ENCODE assay signal across 8 mouse cellular contexts in genomic region chr4:24899146-24899545, GRCm38 (mm10). TPM values are rescaled to one million over a fixed set of nuclear protein-coding genes. Genes with fewer than 3 reads are reported as not detected.
A peak's percentile ranks its signal among the peaks of the same experiment; 100 is the strongest.
DNase-seq lines count a peak whose midpoint lies in the region; ATAC-seq and TF ChIP-seq lines count a peak whose summit lies in the region.

No protein-coding gene starts in this region.

- no peaks in the 10 kb centered on the region for H3K27me3 ChIP-seq in heart, embryonic 14.5 days (ENCODE audit: control insufficient read depth, insufficient read depth, low read length)
- H3K27me3 ChIP-seq in MEL (ENCODE audit: control insufficient read depth in 1 of 2, insufficient read depth in 2 of 2, low read length in 2 of 2) = no peaks in the 10 kb centered on the region
- H3K27me3 ChIP-seq in hindbrain, embryonic 10.5 days (ENCODE audit: insufficient read depth, poor library complexity, severe bottlenecking) = no peaks in the 10 kb centered on the region

- peaks cover 2 to 5% of the 10 kb centered on the region in 2 experiments; a peak in 2 of 4 replicates for H3K4me1 ChIP-seq in heart, embryonic 14.5 days (ENCODE audit: control insufficient read depth in 2 of 2, insufficient read depth in 2 of 2, low read length in 2 of 2)
- peaks cover 2 to 5% of the 10 kb centered on the region in 2 experiments for H3K4me1 ChIP-seq in MEL (ENCODE audit: control insufficient read depth in 1 of 2, insufficient read depth in 2 of 2, low read length in 2 of 2)
- peaks cover 10% of the 10 kb centered on the region for H3K4me1 ChIP-seq in hindbrain, embryonic 10.5 days (replicated peaks)

- TF ChIP-seq CTCF in MEL (IDR thresholded peaks at IDR 0.05 in 2 of 3, conservative IDR thresholded peaks at IDR 0.05 in 1 of 3; ENCODE audit: control insufficient read depth in 1 of 3, insufficient read depth in 1 of 3, low read depth in 2 of 3, low read length in 3 of 3, poor library complexity in 1 of 3, severe bottlenecking in 1 of 3) = no peak

- H3K79me2 ChIP-seq in MEL (ENCODE audit: control insufficient read depth, insufficient read depth, low read length, poor library complexity) = peaks cover 18% of the 10 kb centered on the region

- no peak for ATAC-seq in heart, embryonic 14.5 days (ENCODE audit: insufficient number of reproducible peaks, insufficient read depth, low FRiP score, low read depth)

- no peak for TF ChIP-seq POLR2A in MEL (IDR thresholded peaks at IDR 0.05; ENCODE audit: control insufficient read depth in 1 of 2, insufficient read depth in 1 of 2, low read depth in 1 of 2, low read length in 2 of 2, poor library complexity in 1 of 2)

- no peak for DNase-seq in heart, adult 18-20 months
- peak; percentile 72 for DNase-seq in MEL (ENCODE audit: low read depth, low spot score)
- DNase-seq in hindbrain, embryonic 10.5 days (ENCODE audit: low spot score) = no peak
- peak; percentile 20 for DNase-seq in mesoderm, embryonic 11.5 days (ENCODE audit: low read depth, low spot score)
- DNase-seq in gastrocnemius, postnatal 14 days = no peak
- no peak for DNase-seq in spleen, postnatal 4 days (ENCODE audit: low spot score in 2 of 2)
- no peak for DNase-seq in adrenal gland, adult 18-20 months (ENCODE audit: low spot score in 2 of 2)

- intact Hi-C loops in gastrocnemius, postnatal 14 days (cut with DNase I; ENCODE audit: low total_unique reads) = loop anchor here (5.0 kb wide), 1 partner anchor 177 kb away; no protein-coding TSS in a partner anchor

- TF ChIP-seq EP300 in MEL (IDR thresholded peaks at IDR 0.05; ENCODE audit: low read depth in 1 of 2, low read length in 2 of 2) = peak in 1 of 2 experiments; percentile 25; a peak in 1 of 4 replicates

- peak overlapping the region; percentile 96 for H3K4me2 ChIP-seq in heart, embryonic 14.5 days (ENCODE audit: low read length)

- H3K9ac ChIP-seq in heart, embryonic 14.5 days (ENCODE audit: low read length) = peak overlapping the region; percentile 94
- H3K9ac ChIP-seq in MEL (ENCODE audit: control insufficient read depth, low read depth, low read length, poor library complexity, severe bottlenecking) = peak overlapping the region; percentile 81

- H3K9me3 ChIP-seq in heart, embryonic 14.5 days (ENCODE audit: control insufficient read depth, low read length) = no peaks in the 10 kb centered on the region
- H3K9me3 ChIP-seq in MEL (replicated peaks; ENCODE audit: insufficient read depth, low read length) = no peaks in the 10 kb centered on the region
- no peaks in the 10 kb centered on the region for H3K9me3 ChIP-seq in hindbrain, embryonic 10.5 days

- no peak for TF ChIP-seq RAD21 in MEL (IDR thresholded peaks at IDR 0.05; ENCODE audit: low read depth, low read length)

- WGBS in heart, embryonic 14.5 days = 46% methylated on average over 4 of the region's 4 CpGs
- WGBS in hindbrain, embryonic 10.5 days = 46% methylated on average over 4 of the region's 4 CpGs

- H3K36me3 ChIP-seq in heart, embryonic 14.5 days (ENCODE audit: control insufficient read depth, insufficient read depth, low read length) = peaks cover 36% of the 10 kb centered on the region
- H3K36me3 ChIP-seq in MEL (ENCODE audit: control insufficient read depth in 1 of 2, insufficient read depth in 2 of 2, low read length in 2 of 2) = peaks cover 0 to 2% of the 10 kb centered on the region in 2 experiments; a peak in 2 of 4 replicates
- peaks cover 37% of the 10 kb centered on the region for H3K36me3 ChIP-seq in hindbrain, embryonic 10.5 days

- peak overlapping the region; percentile 87 to 96; a peak in 3 of 4 replicates for H3K4me3 ChIP-seq in heart, embryonic 14.5 days (ENCODE audit: control insufficient read depth in 1 of 2, insufficient read depth in 1 of 2, low read depth in 1 of 2, low read length in 2 of 2)
- H3K4me3 ChIP-seq in MEL (ENCODE audit: control insufficient read depth in 1 of 2, insufficient read depth in 1 of 2, low read depth in 2 of 2, low read length in 2 of 2) = peak overlapping the region; percentile 71 to 81
- peak overlapping the region; percentile 78 for H3K4me3 ChIP-seq in hindbrain, embryonic 10.5 days

- no peak overlapping the region for H3K27ac ChIP-seq in heart, embryonic 14.5 days (replicated peaks in 1 of 2; ENCODE audit: control insufficient read depth in 1 of 2, insufficient read depth in 1 of 2, low read depth in 2 of 2, low read length in 2 of 2)
- peak overlapping the region; percentile 0; the same call in 1 of the 2 replicates for H3K27ac ChIP-seq in MEL (ENCODE audit: control insufficient read depth, low read depth, low read length)
- H3K27ac ChIP-seq in hindbrain, embryonic 10.5 days = no peak overlapping the region

TF ChIP-seq in MEL, 35 proteins besides CTCF, POLR2A, EP300 and RAD21:
- TF ChIP-seq ELF1 (IDR thresholded peaks at IDR 0.05; ENCODE audit: low read depth, low read length) = 0 out of 2 replicates have a peak, but pooled peaks have one; percentile 19
- TF ChIP-seq ZNF384 (IDR thresholded peaks at IDR 0.05; ENCODE audit: low read depth, low read length) = peak; percentile 78
- no peak for TF ChIP-seq GABPA (IDR thresholded peaks at IDR 0.05; ENCODE audit: low read depth, low read length)
- no peak for TF ChIP-seq KAT2A (conservative IDR thresholded peaks at IDR 0.05; ENCODE audit: low read depth, low read length)
- no peak for TF ChIP-seq ZC3H11A (IDR thresholded peaks at IDR 0.05; ENCODE audit: low read depth, low read length)
- no peak for TF ChIP-seq ZKSCAN1 (IDR thresholded peaks at IDR 0.05; ENCODE audit: low read depth, low read length)
- TF ChIP-seq SIN3A (IDR thresholded peaks at IDR 0.05; ENCODE audit: low read length) = peak; percentile 45; the same call in 1 of the 2 replicates
- no peak for TF ChIP-seq NRF1 (IDR thresholded peaks at IDR 0.05; ENCODE audit: insufficient read depth, low read depth, low read length, poor library complexity, severe bottlenecking)
- TF ChIP-seq GATA1 (IDR thresholded peaks at IDR 0.05; ENCODE audit: low read depth, low read length) = no peak
- TF ChIP-seq MXI1 (IDR thresholded peaks at IDR 0.05; ENCODE audit: low read depth, low read length) = no peak
- no peak for TF ChIP-seq ETS1 (IDR thresholded peaks at IDR 0.05; ENCODE audit: low read depth, low read length)
- TF ChIP-seq UBTF (IDR thresholded peaks at IDR 0.05; ENCODE audit: borderline replicate concordance, insufficient read depth, low read depth, low read length) = no peak
- no peak for TF ChIP-seq MEF2A (IDR thresholded peaks at IDR 0.05; ENCODE audit: extremely low read depth, insufficient replicate concordance, low read depth, low read length, poor library complexity, severe bottlenecking)
- TF ChIP-seq TCF12 (IDR thresholded peaks at IDR 0.05; ENCODE audit: low read depth, low read length) = no peak
- no peak for TF ChIP-seq ZMIZ1 (IDR thresholded peaks at IDR 0.05; ENCODE audit: low read depth, low read length)
- no peak for TF ChIP-seq MAX (IDR thresholded peaks at IDR 0.05; ENCODE audit: low read length)
- TF ChIP-seq USF2 (IDR thresholded peaks at IDR 0.05; ENCODE audit: borderline replicate concordance in 1 of 2, insufficient read depth in 1 of 2, low read depth in 1 of 2, low read length in 2 of 2) = no peak
- no peak for TF ChIP-seq E2F4 (IDR thresholded peaks at IDR 0.05; ENCODE audit: borderline replicate concordance, low read depth, low read length)
- TF ChIP-seq BHLHE40 (IDR thresholded peaks at IDR 0.05; ENCODE audit: borderline replicate concordance, low read depth, low read length) = no peak
- no peak for TF ChIP-seq USF1 (IDR thresholded peaks at IDR 0.05; ENCODE audit: low read depth, low read length)
- no peak for TF ChIP-seq MYB (IDR thresholded peaks at IDR 0.05; ENCODE audit: low read depth, low read length)
- no peak for TF ChIP-seq MAFK (IDR thresholded peaks at IDR 0.05; ENCODE audit: borderline replicate concordance, low read depth, low read length)
- 0 out of 2 replicates have a peak, but pooled peaks have one; percentile 41 for TF ChIP-seq HCFC1 (IDR thresholded peaks at IDR 0.05; ENCODE audit: low read depth, low read length)

RNA-seq across cellular contexts. Expression of gene Ndufaf4, which starts 1.3 kb away (rescaled TPM):
- polyA plus RNA-seq in heart, embryonic 14.5 days (2014; fragmentation: Nextera tagmentation; extraction: Ambion mirVana) = 75.6 and 80.2 TPM in 2 replicates
- total RNA-seq in heart, adult 18-20 months (2021) = 10 to 100 TPM; 65.4 to 71.1 TPM
- total RNA-seq in MEL (2012; rRNA removed) = 33.0 and 47.5 TPM in 2 replicates
- polyA plus RNA-seq in MEL (2012; ENCODE audit: insufficient read depth in 1 of 2, insufficient read length in 2 of 2, low read depth in 1 of 2, low replicate concordance in 2 of 2, missing spikeins in 1 of 2) = 10 to 100 TPM in 1 of 2 experiments, not detected in 1; 69.3 TPM
- polyA plus RNA-seq in hindbrain, embryonic 10.5 days (2016; fragmentation: Nextera tagmentation; extraction: Ambion mirVana) = 53.3 and 57.5 TPM in 2 replicates
- 10 to 100 TPM; 23.9 to 38.6 TPM for total RNA-seq in gastrocnemius, postnatal 14 days (2021)
- total RNA-seq in adrenal gland, adult 18-20 months (2021) = 10 to 100 TPM; 36.5 to 48.7 TPM

RNA-seq across cellular contexts. Expression of gene Klhl32, which starts 48.2 kb away (rescaled TPM):
- polyA plus RNA-seq in heart, embryonic 14.5 days (2014; fragmentation: Nextera tagmentation; extraction: Ambion mirVana) = 3.5 and 4.6 TPM in 2 replicates
- total RNA-seq in heart, adult 18-20 months (2021) = 1 to 10 TPM; 2.0 to 2.2 TPM
- total RNA-seq in MEL (2012; rRNA removed) = not detected in 2 replicates
- under 1 TPM in 1 of 2 experiments, not detected in 1; 0.03 TPM for polyA plus RNA-seq in MEL (2012; ENCODE audit: insufficient read depth in 1 of 2, insufficient read length in 2 of 2, low read depth in 1 of 2, low replicate concordance in 2 of 2, missing spikeins in 1 of 2)
- polyA plus RNA-seq in hindbrain, embryonic 10.5 days (2016; fragmentation: Nextera tagmentation; extraction: Ambion mirVana) = 4.3 and 9.1 TPM in 2 replicates
- total RNA-seq in gastrocnemius, postnatal 14 days (2021) = under 1 TPM; 0.16 to 0.31 TPM
- total RNA-seq in adrenal gland, adult 18-20 months (2021) = 1 to 10 TPM; 5.0 to 5.9 TPM

Comparison
In these comparisons a context has a peak if more than half of its experiments do, and no peak if none do; other contexts are left out.
1. DNase-seq: peak in MEL (single experiment) and mesoderm, embryonic 11.5 days (single experiment); none in heart, adult 18-20 months (0 of 2), hindbrain, embryonic 10.5 days (single experiment), gastrocnemius, postnatal 14 days (single experiment), spleen, postnatal 4 days (0 of 2) and adrenal gland, adult 18-20 months (0 of 2).
2. Peak in every context shown above with its lines, with median percentiles within 50 percentile points of each other: H3K4me3 ChIP-seq.